Mouse (Mus musculus): Measurements from ENCODE around the gene Ntrk3. TPM values are rescaled to one million over a fixed set of nuclear protein-coding genes. Genes with fewer than 3 reads are reported as not detected.

The Ntrk3 gene
- polyA plus RNA-seq, 1 experiment from 2014 or later = 0.12 TPM

- 48% methylated on average over 2 of the region's 2 CpGs for WGBS (ENCODE audit: insufficient replicate concordance)
- Histone ChIP-seq H3K27ac (replicated peaks) (no peak overlapping the region), H3K4me1 (replicated peaks) (no peaks in the 10 kb centered on the region), H3K36me3 (replicated peaks) (no peaks in the 10 kb centered on the region), H3K9me3 (replicated peaks) (no peaks in the 10 kb centered on the region), H3K27me3 (no peaks in the 10 kb centered on the region), H3K4me2 (no peak overlapping the region), H3K4me3 (replicated peaks) (no peak overlapping the region), H3K9ac (no peak overlapping the region)
- no peak for ATAC-seq (ENCODE audit: insufficient read depth)
Observed at GRCm38 (mm10) chr7:78157946-78158345, 579.9 kb downstream of the Ntrk3 start.

- H3K4me2 ChIP-seq = no peak overlapping the region
- H3K4me1 ChIP-seq (replicated peaks) = no peaks in the 10 kb centered on the region
- no peak for ATAC-seq (ENCODE audit: insufficient read depth)
- WGBS (ENCODE audit: insufficient replicate concordance) = 51% methylated on average over 4 of the region's 4 CpGs
- no peak overlapping the region for H3K27ac ChIP-seq (replicated peaks)
- no peaks in the 10 kb centered on the region for H3K9me3 ChIP-seq (replicated peaks)
- H3K4me3 ChIP-seq (replicated peaks) = no peak overlapping the region
- H3K9ac ChIP-seq = no peak overlapping the region
- H3K36me3 ChIP-seq (replicated peaks) = no peaks in the 10 kb centered on the region
- no peaks in the 10 kb centered on the region for H3K27me3 ChIP-seq
Observed at GRCm38 (mm10) chr7:78145251-78145650, 592.6 kb downstream of the Ntrk3 start.

GRCm38 (mm10) chr7:78144849-78145248 is 593.0 kb downstream of the Ntrk3 start:
- Histone ChIP-seq H3K27me3 (no peaks in the 10 kb centered on the region), H3K4me1 (replicated peaks) (no peaks in the 10 kb centered on the region), H3K4me3 (replicated peaks) (no peak overlapping the region), H3K4me2 (no peak overlapping the region), H3K27ac (replicated peaks) (no peak overlapping the region), H3K9ac (no peak overlapping the region), H3K36me3 (replicated peaks) (no peaks in the 10 kb centered on the region), H3K9me3 (replicated peaks) (no peaks in the 10 kb centered on the region)
- no peak for ATAC-seq (ENCODE audit: insufficient read depth)
- WGBS (ENCODE audit: insufficient replicate concordance) = 58% methylated on average over 3 of the region's 3 CpGs

GRCm38 (mm10) chr7:78129966-78130365 is 607.8 kb downstream of the Ntrk3 start:
- no peaks in the 10 kb centered on the region for H3K9me3 ChIP-seq (replicated peaks)
- 79% methylated on average over 1 of the region's 1 CpGs for WGBS (ENCODE audit: insufficient replicate concordance)
- no peak for ATAC-seq (ENCODE audit: insufficient read depth)
- H3K4me3 ChIP-seq (replicated peaks) = no peak overlapping the region
- H3K27me3 ChIP-seq = no peaks in the 10 kb centered on the region
- no peak overlapping the region for H3K27ac ChIP-seq (replicated peaks)
- no peak overlapping the region for H3K4me2 ChIP-seq
- no peak overlapping the region for H3K9ac ChIP-seq
- no peaks in the 10 kb centered on the region for H3K36me3 ChIP-seq (replicated peaks)
- H3K4me1 ChIP-seq (replicated peaks) = no peaks in the 10 kb centered on the region

Other genes with a start within 250 kb of the Ntrk3 start
- 39.0 and 39.2 TPM in 2 replicates for gene Mrps11, start 45.1 kb upstream of the Ntrk3 start, polyA plus RNA-seq (2015; fragmentation: Nextera tagmentation; extraction: Ambion mirVana)
- gene Mrpl46, start 45.5 kb upstream of the Ntrk3 start, polyA plus RNA-seq (2015; fragmentation: Nextera tagmentation; extraction: Ambion mirVana) = 39.5 and 40.5 TPM in 2 replicates
- 6.8 TPM in 2 replicates for gene Det1, start 109.3 kb upstream of the Ntrk3 start, polyA plus RNA-seq (2015; fragmentation: Nextera tagmentation; extraction: Ambion mirVana)
- gene Aen, start 157.8 kb upstream of the Ntrk3 start, polyA plus RNA-seq (2015; fragmentation: Nextera tagmentation; extraction: Ambion mirVana) = 15.9 and 19.3 TPM in 2 replicates
- 94.6 and 121 TPM in 2 replicates for gene Isg20, start 175.4 kb upstream of the Ntrk3 start, polyA plus RNA-seq (2015; fragmentation: Nextera tagmentation; extraction: Ambion mirVana)

Data from liver, embryonic 15.5 days (tissue).